Mouse (Mus musculus) right cerebral cortex, postnatal 10 days (tissue): ENCODE results near the gene Snta1.

Experiments
- DNase-seq, 2 experiments: peaks; one replicate each; pipeline ENCODE4 v3.0.0; 2021; ENCODE audit warnings: low spot score in 2 of 2

Snta1 gene

DNA sequence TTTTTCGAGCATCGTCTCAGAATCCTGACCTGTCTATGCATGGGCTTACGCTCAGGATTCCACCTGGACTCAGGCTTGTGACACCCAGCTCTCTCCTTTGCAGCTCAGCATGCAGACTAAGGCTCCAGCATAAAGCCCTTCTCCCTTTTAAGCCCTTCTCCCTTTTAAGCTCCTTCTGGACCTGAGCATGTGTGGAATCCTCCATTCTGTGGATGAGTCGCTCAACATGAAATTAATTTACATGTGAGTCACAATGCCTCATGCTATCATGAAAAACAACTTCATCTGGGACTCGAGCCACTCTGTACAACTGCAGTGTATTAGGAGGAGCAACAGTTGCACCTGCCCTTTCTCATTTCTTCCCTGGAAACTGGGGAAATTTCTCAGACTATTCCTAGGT, 14.3 kb upstream of the Snta1 start:
- no peak for DNase-seq

DNA sequence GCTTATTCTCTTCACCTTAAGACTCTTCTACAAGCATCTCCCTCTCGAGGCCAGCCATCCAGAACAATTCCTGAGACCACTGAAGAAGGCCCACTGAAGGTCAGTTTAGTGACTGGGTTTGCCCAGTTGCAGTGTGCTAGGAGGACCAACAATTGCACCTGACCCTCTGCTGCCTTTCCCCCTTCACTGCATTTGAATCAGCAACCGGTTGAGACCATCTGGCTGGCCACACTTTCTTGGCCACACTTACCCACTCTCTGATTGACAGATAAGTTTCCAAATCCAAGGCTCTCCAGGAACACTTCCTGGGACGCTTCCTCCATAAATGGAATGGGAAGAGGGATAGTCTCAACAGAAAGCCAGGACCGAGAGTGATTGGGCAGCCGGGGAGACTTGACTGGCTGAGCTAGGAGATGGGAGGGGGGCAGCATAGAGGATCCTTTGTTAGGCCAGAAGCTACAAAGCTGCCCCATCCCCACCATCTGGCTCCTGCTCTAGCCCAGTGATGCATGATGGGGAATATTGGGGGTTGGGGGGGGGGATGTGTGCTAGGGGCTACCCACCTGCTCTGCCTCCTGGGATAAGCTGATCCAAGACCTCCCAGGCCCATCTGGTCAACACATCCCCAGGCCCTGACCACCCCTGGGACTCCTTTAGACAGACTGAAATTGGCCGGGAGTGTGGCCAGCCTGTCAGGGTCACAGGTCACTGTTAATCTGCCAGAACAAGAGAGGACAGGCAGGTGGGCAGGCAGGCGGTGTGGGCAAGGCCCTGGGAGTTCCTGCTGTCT, 13.2 kb upstream of the Snta1 start:
- peak; percentile 51 to 56 for DNase-seq

DNA sequence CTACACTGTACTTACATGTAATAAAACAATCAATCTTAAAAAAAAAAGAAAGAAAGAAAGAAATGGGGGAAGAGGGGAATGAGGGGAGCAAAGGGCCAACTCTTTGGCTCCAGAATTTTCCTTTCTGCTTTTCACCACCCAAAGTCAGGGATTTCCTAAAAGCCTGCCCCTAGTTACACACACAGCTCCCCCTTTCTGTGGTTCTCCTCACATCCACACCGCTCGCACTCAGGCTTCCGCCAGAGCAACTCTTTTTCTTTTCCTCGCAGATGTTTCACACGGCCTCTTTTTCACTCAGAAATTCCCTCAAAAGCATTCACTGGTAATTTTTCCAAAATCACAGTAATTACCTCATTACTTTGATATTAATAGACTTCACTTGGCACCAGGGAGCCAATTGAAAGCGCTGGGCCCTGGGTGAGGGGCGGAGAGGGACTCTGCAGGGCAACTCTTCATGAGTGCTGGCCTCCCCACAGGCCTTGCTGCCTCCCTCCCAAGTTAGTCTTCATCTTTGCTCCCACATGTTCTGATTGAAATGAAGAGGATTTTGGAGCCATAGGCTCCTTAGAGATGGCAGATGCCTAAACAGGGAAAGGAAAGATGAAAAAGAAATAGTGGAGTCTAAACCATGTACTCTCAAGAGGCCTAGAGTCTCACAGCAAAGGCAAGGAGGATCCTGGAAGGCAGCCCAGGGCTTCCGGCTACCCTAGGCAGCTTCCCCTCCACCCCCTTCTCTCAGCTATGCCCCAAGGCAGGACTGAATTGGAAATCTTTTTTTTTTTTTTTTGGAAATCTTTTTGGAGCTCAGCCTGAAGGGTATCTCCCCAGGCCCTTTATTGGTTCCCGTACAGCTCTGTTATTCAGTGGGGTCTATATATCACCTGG, 12.0 kb upstream of the Snta1 start:
- peak in 1 of 2 experiments; percentile 46 for DNase-seq

DNA sequence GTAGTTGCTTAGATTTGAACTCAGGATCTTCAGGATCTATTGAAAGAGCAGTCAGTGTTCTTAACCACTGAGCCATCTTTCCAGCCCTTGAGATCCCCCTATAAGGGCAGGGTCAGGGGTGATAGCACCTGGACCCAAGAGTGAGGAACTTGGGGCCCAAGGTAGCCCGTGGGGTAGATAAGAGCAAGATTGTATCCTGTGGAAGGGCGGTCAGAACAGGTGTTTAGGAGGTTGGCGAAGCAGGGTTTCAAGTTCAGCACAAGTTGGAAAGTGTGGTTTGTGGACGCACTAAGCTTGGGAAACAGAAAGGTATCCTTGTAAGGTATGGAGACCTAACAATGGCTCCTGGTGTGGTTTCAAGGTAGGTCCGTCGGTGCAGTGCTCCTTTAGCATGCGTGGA, 10.1 kb upstream of the Snta1 start:
- DNase-seq: no peak

DNA sequence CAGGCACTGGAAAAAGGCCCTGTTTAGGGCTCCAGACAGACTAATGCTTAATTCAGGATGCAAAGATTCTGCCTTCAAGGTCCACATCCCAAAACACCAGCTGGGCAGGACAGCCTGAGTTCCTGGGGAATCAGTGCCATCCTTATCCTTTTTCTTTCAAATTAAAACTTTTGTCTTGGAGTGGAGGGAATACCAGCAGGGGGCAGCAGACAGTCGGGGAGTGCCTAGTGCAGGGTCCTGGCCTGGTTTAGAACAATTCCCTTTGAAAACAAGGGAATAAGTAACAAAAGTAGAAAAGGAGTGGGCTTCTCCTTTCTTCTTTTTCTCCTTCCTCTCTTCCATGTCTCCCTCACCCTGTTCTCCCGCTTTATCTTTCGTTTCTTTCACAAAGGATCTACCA, 9.2 kb upstream of the Snta1 start:
- DNase-seq: peak; percentile 59 to 89

DNA sequence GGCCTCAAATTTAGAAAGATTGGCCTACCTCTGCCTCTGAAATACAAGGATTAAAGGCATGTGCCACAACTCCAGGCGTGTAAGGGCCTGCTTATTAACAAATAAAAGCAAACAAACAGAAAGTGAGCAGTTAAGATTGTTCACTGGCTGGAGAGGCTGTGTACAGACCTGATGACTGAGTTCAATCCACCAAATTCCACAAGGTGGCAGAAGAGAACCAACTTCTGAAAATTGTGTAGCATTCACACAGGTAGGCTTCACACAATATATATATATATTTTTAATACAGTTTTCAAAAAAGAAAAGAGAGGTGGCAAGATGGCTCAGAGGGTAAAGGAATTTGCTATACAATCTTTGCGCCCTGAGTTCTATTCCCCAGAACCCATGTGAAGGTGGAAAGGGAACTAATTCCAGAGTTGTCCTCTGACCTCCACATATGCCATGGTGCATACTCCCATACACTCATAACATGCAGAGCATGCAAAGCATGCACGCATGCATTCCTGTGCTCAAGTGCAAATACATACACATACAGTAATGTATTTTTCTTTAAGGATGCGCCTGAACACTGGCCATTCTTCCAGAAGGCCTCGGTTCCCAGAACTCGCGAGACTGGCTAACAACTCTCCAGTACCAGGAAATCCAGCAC, 4.2 kb upstream of the Snta1 start:
- peak; percentile 67 to 71 for DNase-seq

DNA sequence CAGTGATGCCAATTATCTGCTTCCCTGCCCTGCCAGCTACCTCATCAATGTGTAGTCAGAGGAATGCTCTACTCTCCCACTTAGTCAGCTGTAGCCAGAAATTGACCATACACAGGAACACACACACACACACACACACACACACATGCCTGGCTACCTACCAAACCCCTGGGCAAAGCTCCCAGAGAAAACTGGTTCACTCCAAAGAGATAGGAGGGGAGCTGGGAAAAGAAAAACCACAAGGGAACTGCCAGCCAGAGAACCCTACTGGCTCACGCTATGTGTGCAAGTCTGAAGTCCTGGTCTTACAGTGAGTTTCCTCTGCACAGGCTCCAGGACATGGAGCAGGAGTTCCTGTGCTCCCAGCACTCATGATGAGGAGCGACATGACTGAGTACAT, 2.5 kb upstream of the Snta1 start:
- peak; percentile 80 to 85 for DNase-seq

DNA sequence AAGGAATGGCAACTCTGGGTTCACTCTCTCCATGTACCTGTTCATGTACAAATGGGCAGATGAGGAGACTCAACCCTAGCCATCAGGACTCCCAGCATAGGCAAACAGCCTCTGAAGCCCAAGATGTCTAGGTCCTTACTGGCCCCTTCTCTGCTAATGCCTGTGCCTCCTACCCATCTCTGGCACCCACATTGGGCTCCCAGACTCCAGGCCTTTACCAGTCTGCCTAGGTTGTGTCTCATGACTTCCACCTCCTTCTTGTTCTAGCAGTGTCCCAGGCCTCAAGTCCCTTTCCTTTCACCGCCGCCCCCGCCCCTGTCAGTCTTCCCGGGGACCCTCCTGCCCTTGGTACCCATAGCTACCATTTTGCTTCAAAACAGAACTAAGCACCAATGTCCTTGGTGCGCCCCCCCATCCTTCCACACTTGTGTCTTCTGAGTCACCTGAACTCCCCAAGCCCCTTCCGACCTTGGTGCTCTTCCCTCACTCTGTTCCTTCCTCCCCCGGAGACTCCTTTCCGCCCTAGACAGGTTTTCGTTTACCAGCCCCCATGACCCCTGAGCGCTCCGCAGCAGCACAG, 746 bp downstream of the Snta1 start:
- DNase-seq: peak; percentile 32 to 57

DNA sequence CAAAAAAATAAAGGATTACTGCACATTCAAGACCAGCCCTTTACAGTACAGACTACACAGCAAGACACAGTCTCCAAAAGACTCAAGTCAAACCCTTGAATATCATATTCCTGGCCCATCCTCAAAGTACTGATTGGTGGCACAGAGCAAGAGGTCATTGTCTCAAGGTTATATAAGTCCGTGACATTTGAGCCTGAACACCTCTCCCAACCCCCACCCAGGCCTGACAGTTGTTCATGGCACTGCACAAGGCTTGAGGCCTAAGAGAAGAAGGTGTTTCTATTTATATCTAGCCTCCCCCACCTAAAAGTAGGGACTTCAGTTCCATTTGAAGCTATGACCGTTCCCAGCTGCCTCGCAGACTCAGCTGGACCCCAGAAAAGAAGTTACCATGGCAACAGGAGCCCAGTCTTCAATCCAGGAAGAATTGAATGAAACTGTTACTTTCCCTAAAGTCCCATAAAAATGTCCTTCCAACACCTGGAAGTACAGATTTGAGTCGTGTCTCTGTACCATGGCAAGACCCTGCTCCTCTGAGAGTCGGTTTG, 2.4 kb downstream of the Snta1 start:
- peak; percentile 25 to 51 for DNase-seq

DNA sequence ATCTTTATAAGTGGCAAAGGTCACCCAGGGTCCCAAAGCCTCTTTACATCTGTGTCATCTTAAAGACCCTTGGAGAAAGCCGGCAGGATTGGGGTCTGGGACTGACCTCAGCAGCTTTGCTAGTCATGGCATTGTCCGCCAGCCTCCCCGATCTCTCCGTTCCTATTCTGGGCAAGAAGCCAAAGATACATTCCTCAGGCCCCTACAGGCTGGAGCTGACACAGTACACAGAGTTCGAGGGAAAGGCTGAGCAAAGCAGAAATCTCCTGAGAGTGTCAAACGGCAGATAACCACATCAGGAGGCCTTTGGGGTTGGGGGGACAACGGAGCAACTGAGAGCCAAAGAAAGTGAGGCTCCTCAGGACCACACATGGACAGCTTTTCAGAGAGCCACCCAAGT, 5.1 kb downstream of the Snta1 start:
- peak; percentile 46 to 53 for DNase-seq

DNA sequence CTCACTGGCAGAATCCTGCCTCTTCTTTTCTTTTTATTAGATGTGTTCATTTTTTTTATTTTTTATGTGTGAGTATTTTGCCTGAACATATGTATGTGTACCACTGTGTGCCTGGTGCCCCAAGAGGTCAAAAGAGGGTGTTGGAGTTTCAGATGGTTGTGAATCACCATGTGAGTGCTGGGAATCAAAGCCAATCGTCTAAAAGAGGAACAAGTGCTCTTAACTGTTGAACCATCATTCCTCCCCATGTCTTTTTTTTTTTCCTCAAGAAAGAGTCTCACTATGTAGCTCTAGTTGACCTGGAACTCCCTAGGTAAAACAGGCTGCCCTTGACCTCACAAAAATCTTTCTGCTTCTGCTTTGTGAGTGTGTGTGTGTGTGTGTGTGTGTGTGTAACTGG, 5.9 kb downstream of the Snta1 start:
- no peak for DNase-seq

DNA sequence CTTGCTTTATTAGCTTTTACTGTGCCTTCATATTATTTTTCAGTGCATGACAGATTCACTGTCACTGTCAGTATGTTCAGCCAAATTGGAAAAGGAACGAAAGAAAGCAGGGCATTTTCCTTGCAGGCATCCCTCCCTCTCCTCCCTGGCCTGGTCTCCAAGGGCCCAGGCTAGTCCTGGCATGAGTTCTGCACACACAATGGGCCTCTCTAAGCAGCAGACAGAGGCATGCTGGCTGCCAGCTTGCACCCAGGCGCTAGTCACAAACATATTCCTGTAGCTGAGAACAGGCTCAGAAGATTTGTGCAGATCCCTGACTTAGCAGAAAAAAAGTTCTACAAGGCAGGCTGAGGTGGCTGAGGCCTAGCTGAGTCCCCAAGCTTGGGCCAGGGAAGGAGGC, 8.6 kb downstream of the Snta1 start:
- DNase-seq: peak; percentile 76 to 85

DNA sequence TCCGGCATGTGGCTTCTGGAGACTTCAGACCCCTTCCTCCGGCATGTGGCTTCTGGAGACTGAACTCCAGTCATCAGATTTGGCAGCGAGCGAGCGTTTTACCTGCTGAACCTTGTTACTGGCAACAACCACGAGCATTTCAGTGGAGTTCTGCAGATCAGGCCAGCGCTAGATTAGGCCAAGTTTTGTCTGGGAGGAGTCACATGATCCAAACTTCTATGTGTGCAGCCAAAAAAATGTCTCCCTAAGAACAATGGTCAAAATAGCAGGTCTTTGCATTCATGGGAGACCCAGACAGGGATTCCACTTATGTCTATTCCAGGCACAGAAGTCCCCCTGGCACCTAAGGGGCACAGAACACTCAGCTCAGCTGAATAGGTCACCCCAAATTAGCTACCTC, 9.6 kb downstream of the Snta1 start:
- DNase-seq: no peak

DNA sequence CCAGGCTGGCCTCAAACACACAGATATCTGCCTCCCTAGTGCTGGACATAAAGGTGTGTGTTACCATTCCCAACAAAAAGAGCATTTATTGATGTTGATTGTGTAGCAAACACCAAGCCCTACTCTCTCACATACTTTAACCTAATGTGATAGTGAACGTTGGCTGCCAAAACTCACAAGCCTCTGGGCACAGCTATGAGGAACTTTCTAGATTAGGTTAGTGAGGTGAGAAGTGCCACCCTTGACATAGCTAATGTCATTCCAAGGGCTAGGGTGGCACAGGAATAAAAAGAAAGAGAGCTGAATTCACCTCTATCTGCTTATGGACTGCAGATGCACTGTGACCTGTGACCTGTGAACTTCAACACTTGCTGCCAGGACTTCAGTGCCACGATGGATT, 11.4 kb downstream of the Snta1 start:
- no peak for DNase-seq

DNA sequence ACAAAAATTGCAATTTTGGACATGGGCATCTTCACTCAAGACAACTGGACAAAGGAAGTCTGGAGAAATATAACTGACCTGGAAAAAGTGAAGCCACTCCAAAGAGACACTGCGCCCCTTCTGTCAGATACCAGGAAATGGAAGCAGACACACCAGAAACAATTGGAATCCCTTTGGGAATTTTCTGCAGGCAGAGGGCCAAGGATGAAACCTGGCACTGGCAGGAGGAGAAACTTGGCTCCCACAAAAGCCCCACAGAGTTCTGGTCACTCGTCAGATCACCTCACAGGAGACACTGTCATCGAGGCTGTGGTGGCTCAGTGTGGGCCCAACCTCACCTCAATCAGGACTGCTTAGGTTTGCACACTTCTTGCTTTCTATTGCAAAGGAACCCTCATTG, 13.3 kb downstream of the Snta1 start:
- no peak for DNase-seq

DNA sequence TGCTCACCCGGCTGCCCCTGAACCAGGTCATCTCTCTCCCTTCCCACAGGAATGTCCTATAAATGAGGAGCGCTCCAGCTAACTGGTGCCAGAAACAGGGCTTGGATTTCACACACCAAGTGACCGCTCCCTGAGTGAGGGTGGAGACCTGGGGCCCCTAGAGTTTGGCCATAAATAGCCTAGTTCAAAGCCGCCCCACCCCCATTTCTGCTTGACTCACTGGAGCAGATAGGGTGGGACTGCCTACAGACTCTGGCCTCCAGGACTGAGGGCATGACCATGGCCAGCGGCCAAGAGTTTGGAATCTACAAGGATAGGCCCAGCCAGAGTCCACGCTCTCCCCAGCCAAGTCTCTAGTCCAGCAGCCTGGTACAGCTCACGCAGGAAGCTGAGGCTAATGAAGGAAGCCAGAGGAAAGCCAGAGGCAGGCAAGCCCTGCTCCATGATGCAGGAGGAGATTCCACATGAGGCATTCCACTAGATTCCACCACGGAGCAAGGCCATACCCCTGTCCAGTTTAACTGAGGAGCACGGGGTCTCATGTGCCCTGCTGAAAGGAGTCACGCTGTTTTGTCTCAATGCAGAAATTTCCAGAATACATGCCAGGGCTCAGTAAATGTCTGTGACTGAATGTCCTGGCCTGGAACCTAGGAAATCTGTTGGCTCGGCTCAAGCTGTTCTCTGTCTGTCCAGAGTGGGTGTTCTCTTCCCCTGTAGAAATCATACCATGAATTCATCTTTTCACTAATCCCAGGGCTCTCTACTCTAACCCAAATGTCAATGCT, 17.5 kb downstream of the Snta1 start:
- peak; percentile 76 to 79 for DNase-seq

DNA sequence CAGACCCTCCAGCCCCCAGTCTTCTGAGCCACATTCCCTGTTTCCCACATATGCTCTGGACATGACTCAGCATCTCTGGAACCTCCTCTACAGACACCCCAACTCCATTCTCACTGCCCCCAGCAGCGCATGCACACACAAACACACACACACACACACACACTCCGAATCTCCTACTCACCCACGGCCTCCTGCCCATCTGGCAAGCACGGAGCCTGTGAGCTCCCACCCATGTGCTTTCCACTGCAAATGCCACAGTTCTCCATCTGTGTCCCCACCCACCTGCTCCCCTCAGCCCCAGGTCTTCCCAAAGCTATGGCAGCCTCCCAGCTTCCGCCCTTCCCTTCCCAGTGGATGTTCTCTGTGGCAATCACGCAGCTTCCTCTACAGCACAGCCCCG, 28.8 kb downstream of the Snta1 start:
- peak; percentile 86 to 91 for DNase-seq

DNA sequence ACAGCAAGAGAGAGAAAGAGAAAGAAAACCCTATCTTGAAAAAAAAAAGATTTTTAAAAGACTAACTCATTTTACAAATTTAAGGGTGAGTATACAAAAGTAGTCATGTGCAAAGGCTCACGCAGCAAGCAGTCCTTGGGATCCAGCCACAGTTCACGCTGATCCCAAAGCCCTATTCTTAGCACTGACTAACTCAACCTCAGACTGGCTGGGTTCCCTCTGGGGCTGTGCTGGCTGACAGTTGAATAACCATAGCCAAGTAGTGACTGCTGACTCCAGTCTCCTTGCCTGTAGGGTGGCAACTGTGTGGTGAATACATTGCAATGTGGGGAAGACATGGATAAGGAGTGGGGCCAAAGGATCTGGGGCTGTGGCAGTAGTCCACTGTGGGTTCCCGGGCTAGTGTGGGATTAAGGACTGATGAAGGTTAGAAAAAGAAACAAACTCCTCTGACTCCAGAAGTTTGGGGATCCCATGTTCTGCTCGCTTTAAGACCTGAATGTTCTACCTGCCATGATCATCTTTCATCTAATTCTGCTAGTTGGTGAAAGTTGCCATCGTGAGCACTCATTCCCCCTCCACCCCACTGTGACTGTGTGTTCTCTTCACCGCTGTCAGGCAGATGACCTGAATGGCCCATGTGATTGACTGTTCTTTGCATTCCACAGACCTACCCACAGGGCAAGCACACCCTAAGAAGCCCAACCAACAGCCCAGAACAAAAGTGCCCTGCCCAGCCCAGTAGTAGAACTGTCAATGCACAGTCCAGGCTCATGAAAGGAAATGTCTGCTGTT, 32.9 kb downstream of the Snta1 start:
- peak in 1 of 2 experiments; percentile 61 for DNase-seq

DNA sequence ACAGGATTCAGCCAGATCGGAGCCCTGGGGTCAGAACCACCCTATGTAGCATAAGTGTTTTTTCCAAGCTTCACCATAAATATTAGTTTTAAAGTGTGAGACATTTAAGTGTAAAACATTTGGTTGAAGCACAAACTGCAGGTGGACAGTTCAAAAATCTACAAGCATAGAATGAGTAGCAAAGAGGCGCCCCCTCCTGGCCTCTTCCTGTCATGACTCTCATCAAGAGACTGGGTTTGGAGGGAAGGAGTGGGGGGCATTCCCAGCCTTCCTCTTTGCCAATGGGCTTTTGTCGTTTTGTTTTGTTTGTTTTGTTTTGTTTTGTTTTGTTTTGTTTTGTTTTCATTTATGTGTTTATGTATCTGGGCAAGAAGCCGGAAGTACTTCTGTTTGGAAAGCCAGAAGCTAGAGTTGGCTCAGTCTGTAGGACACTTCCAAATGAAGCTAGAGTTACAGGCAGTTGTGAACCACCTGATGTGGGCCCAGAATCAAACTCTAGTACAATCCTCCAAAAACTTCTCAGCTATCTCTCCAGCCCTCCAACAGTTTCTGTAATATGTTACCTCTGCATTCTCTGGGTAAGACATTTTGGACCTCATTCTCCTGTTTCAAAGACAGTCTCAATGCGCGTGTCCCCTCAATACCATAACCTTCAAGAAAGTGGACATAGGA, 33.8 kb downstream of the Snta1 start:
- DNase-seq: peak; percentile 78 to 84
